Mouse (Mus musculus): Measurements from ENCODE around the gene Mcm2.

DNA sequence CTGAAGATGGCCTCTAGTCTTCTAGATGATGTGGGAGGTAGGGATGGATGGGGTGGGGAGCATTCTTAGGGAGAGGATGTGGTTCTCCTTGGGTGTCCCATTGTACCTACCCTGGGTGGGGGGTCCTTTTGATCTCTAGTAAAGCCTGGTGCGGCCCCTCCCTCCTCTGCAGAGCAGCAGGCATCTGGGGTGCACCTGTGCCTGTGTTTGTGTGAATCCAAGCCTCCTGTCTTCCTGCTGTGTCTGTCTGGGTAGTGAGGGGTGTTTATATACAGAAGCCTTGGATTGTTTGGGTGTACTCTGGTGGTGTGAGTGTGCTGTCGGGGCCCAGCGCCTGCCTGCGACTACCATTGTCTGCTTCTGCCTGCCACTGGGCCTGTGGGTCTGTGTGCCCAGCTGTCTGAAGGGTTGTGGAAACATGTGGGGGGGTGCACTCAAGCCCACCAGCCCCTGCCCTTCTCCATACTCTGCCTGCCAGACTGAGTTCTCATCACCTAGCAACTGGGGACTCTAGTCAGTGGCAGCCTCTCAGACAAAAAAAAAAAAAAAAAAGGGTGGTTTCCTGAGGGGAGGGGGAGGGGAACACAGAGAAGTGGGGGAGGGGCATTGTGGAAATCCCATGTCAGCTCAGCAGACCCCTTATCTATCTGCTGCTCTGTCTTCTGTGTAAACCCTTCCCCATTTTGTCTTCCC lies 39.5 kb upstream of the Mcm2 start:
- TF ChIP-seq TAL1 (IDR thresholded peaks at IDR 0.05; ENCODE audit: low read length) (no peak), GATA1 (IDR thresholded peaks at IDR 0.05; ENCODE audit: low read length) (no peak)
